Comparison of ENCODE assay signal across 19 mouse cellular contexts in the genomic region with DNA sequence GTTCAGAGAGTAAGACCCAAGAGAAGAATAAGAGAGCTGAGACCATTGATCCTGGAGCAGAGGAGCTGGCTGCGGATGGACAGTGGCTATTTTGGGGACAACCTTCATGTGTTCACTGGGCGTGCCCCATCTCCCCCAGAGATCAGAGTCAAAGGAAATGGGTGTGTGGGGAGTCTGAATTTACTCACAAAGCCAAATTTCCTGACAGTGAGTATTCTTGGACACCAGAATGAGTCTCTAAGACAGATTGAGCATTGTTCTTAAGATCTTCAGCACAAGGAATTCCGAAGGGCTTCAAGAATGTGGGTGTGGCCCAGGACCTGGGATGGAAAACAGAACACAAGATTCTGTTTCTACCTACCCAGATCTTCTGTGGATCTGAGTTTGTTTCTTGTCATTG.
DNase-seq lines count a peak whose midpoint lies in the region; ATAC-seq lines count a peak whose summit lies in the region.
"Had no signal": no experiment of that assay in that cellular context is flagged by ENCODE, and none has a peak within 500 bp of the region (broad histone marks: within the 10 kb centered on the region; RNA-seq: fewer than 3 reads in every experiment).

No protein-coding gene starts in this region.

- no peak overlapping the region for H3K27ac ChIP-seq in heart, embryonic 10.5 days
- no peak overlapping the region for H3K27ac ChIP-seq in midbrain, embryonic 11.5 days (ENCODE audit: low read depth, low read length)
- H3K27ac ChIP-seq in midbrain, embryonic 16.5 days (ENCODE audit: low read length), result no peak overlapping the region
- H3K27ac ChIP-seq: heart, embryonic 15.5 days; hindbrain, postnatal 0 days; layer of hippocampus, adult 2 months; liver, embryonic 14.5 days; neural tube, embryonic 15.5 days; stomach, embryonic 15.5 days had no signal

- no peaks in the 10 kb centered on the region for H3K27me3 ChIP-seq in heart, embryonic 10.5 days (ENCODE audit: insufficient read depth, poor library complexity, severe bottlenecking)
- H3K27me3 ChIP-seq in midbrain, embryonic 11.5 days (ENCODE audit: control insufficient read depth, insufficient read depth, low read length), result no peaks in the 10 kb centered on the region
- no peaks in the 10 kb centered on the region for H3K27me3 ChIP-seq in midbrain, embryonic 16.5 days (ENCODE audit: control insufficient read depth, insufficient read depth, low read depth, low read length)
- H3K27me3 ChIP-seq: heart, embryonic 15.5 days; neural tube, embryonic 15.5 days; stomach, embryonic 15.5 days had no signal

- peak; percentile 50 to 77 for DNase-seq in heart, adult 9 months (ENCODE audit: low spot score in 2 of 2)
- DNase-seq in heart, embryonic 10.5 days (ENCODE audit: low spot score), result no peak
- peak; percentile 33 for DNase-seq in midbrain, embryonic 11.5 days (ENCODE audit: low spot score, missing footprints)
- DNase-seq in kidney, postnatal 36 days, result peak; percentile 54 to 70
- DNase-seq in lung, postnatal 4 days, result peak; percentile 29 to 63
- no peak for DNase-seq in testis, postnatal 14 days (ENCODE audit: low spot score)
- DNase-seq: cerebellum, postnatal 25 days; gastrocnemius, postnatal 10 days; retina, postnatal 1 day had no signal

- H3K9me3 ChIP-seq in heart, embryonic 10.5 days, result no peaks in the 10 kb centered on the region
- no peaks in the 10 kb centered on the region for H3K9me3 ChIP-seq in midbrain, embryonic 11.5 days (ENCODE audit: control insufficient read depth, low read length)
- H3K9me3 ChIP-seq in midbrain, embryonic 16.5 days (replicated peaks; ENCODE audit: control insufficient read depth, low read length, poor library complexity, severe bottlenecking), result no peaks in the 10 kb centered on the region
- H3K9me3 ChIP-seq: heart, embryonic 15.5 days; neural tube, embryonic 15.5 days; stomach, embryonic 15.5 days had no signal

- no peak for ATAC-seq in midbrain, embryonic 11.5 days (ENCODE audit: low FRiP score)
- ATAC-seq in midbrain, embryonic 16.5 days, result no peak
- no peak for ATAC-seq in granulocyte monocyte progenitor cell, adult 5-6 weeks (replicated peaks; ENCODE audit: poor library complexity, severe bottlenecking)
- ATAC-seq: forebrain, embryonic 16.5 days; hindbrain, postnatal 0 days had no signal

- H3K36me3 ChIP-seq in heart, embryonic 10.5 days, result no peaks in the 10 kb centered on the region
- H3K36me3 ChIP-seq in midbrain, embryonic 11.5 days (ENCODE audit: control insufficient read depth, insufficient read depth, low read length), result no peaks in the 10 kb centered on the region
- no peaks in the 10 kb centered on the region for H3K36me3 ChIP-seq in midbrain, embryonic 16.5 days (ENCODE audit: control insufficient read depth, insufficient read depth, low read length)
- H3K36me3 ChIP-seq: heart, embryonic 15.5 days; neural tube, embryonic 15.5 days; stomach, embryonic 15.5 days had no signal

- no peak overlapping the region for H3K4me2 ChIP-seq in midbrain, embryonic 11.5 days
- H3K4me2 ChIP-seq in midbrain, embryonic 16.5 days (ENCODE audit: low read length), result no peak overlapping the region
- H3K4me2 ChIP-seq: heart, embryonic 15.5 days; neural tube, embryonic 15.5 days; stomach, embryonic 15.5 days had no signal

- 72% methylated on average over 3 of the region's 3 CpGs for WGBS in heart, embryonic 10.5 days
- 83% methylated on average over 3 of the region's 3 CpGs for WGBS in midbrain, embryonic 11.5 days
- WGBS in midbrain, embryonic 16.5 days, result 95% methylated on average over 3 of the region's 3 CpGs

- H3K4me3 ChIP-seq in heart, embryonic 10.5 days, result no peak overlapping the region
- H3K4me3 ChIP-seq in midbrain, embryonic 11.5 days (ENCODE audit: low read depth, low read length), result no peak overlapping the region
- no peak overlapping the region for H3K4me3 ChIP-seq in midbrain, embryonic 16.5 days (ENCODE audit: low read depth, low read length)
- H3K4me3 ChIP-seq: erythroblast, embryonic 14.5 days; heart, embryonic 15.5 days; layer of hippocampus, adult 2 months; neural tube, embryonic 15.5 days; stomach, embryonic 15.5 days had no signal

- H3K4me1 ChIP-seq in heart, embryonic 10.5 days, result peaks cover 3% of the 10 kb centered on the region
- H3K4me1 ChIP-seq in midbrain, embryonic 11.5 days (ENCODE audit: control insufficient read depth, insufficient read depth, low read length), result no peaks in the 10 kb centered on the region; the same call in 1 of the 2 replicates
- peaks cover under 1% of the 10 kb centered on the region; the same call in 1 of the 2 replicates for H3K4me1 ChIP-seq in midbrain, embryonic 16.5 days (ENCODE audit: control insufficient read depth, insufficient read depth, low read length)
- H3K4me1 ChIP-seq: stomach, embryonic 15.5 days had no signal

- H3K9ac ChIP-seq in midbrain, embryonic 11.5 days (ENCODE audit: low read length), result no peak overlapping the region
- no peak overlapping the region for H3K9ac ChIP-seq in midbrain, embryonic 16.5 days (ENCODE audit: low read depth, low read length)
- H3K9ac ChIP-seq: heart, embryonic 15.5 days; liver, embryonic 14.5 days; neural tube, embryonic 15.5 days; stomach, embryonic 15.5 days had no signal

Comparison
In these comparisons a context has a peak if more than half of its experiments do, and no peak if none do; other contexts are left out.
1. DNase-seq: peak in heart, adult 9 months (2 of 2), midbrain, embryonic 11.5 days (single experiment), kidney, postnatal 36 days (2 of 2) and lung, postnatal 4 days (2 of 2); none in heart, embryonic 10.5 days (single experiment) and testis, postnatal 14 days (single experiment).